Mouse (Mus musculus) erythroblast, embryonic 14.5 days (primary cell): ENCODE results near the gene Olfr818.
"Not testable (repeated sequence)": the region's sequence is repeated elsewhere in the genome, so short reads cannot be mapped to it uniquely, and the experiment has no call there.

Source experiments
- GATA1 ChIP-seq: IDR thresholded peaks from 2 replicates; pipeline ENCODE4 v1.6.1; 2012; ENCODE audit warnings: low read length, inconsistent platforms, mixed read lengths
- TAL1 ChIP-seq: IDR thresholded peaks from 3 replicates; pipeline ENCODE4 v1.6.1; 2012; ENCODE audit warnings: low read length, inconsistent platforms, mixed read lengths

DNA sequence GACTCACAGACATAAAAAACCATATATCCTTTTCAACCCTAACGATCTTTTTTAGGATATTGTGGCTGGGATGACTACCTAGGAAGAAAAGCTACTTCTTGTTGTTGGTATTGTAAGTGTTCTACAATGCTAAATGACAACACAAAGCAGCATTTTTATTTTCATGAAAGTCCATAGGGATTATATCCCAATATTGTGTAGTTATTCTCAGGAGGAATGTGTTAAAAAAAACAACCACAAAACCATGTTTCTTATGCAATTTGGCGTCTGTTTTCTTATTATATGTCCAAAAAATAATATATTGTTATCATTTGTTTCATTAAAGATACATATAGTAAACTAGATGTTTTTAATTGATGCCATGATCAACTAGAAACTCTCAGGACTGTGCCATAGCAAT is 18.3 kb upstream of the Olfr818 start, which contains the start of gene Olfr819:
- TF ChIP-seq GATA1, TAL1: not testable (repeated sequence)
